ENCODE assay signal across 8 mouse cellular contexts in genomic region chrX:7854578-7854977, GRCm38 (mm10). TPM values are rescaled to one million over a fixed set of nuclear protein-coding genes. Genes with fewer than 3 reads are reported as not detected.
DNase-seq lines count a peak whose midpoint lies in the region; ATAC-seq and TF ChIP-seq lines count a peak whose summit lies in the region.

No protein-coding gene starts in this region.

- peak; percentile 20 to 41 for DNase-seq in adrenal gland, adult 18-20 months (ENCODE audit: low spot score in 2 of 2)
- no peak for DNase-seq in adrenal gland, postnatal 4 days (ENCODE audit: low spot score in 2 of 2)
- peak; percentile 57 for DNase-seq in CH12.LX (ENCODE audit: extremely low read depth)
- peak; percentile 19 for DNase-seq in embryonic facial prominence, embryonic 10.5 days (ENCODE audit: low spot score)
- peak; percentile 44 for DNase-seq in lung, postnatal 10 days
- DNase-seq in thymus, postnatal 0 days (ENCODE audit: low spot score), result peak; percentile 48

- 30% methylated on average over 2 of the region's 2 CpGs for WGBS in intestine, postnatal 0 days
- 42% methylated on average over 2 of the region's 2 CpGs for WGBS in intestine, embryonic 15.5 days
- WGBS in embryonic facial prominence, embryonic 10.5 days, result 48% methylated on average over 2 of the region's 2 CpGs

- H3K79me2 ChIP-seq in CH12.LX (replicated peaks; ENCODE audit: control insufficient read depth, extremely low read depth, insufficient read depth, poor library complexity, severe bottlenecking), result peaks cover 20% of the 10 kb centered on the region

- H3K9ac ChIP-seq in intestine, postnatal 0 days (ENCODE audit: low read depth, low read length), result no peak overlapping the region
- no peak overlapping the region for H3K9ac ChIP-seq in intestine, embryonic 15.5 days
- no peak overlapping the region for H3K9ac ChIP-seq in CH12.LX (ENCODE audit: insufficient read depth, low read depth)

- H3K4me1 ChIP-seq in intestine, postnatal 0 days (replicated peaks; ENCODE audit: control insufficient read depth, insufficient read depth, low read length), result no peaks in the 10 kb centered on the region
- no peaks in the 10 kb centered on the region for H3K4me1 ChIP-seq in intestine, embryonic 15.5 days (replicated peaks)
- H3K4me1 ChIP-seq in CH12.LX (ENCODE audit: control insufficient read depth in 1 of 2, insufficient read depth in 2 of 2), result peaks cover 3 to 14% of the 10 kb centered on the region in 2 experiments; a peak in 2 of 4 replicates
- no peaks in the 10 kb centered on the region for H3K4me1 ChIP-seq in embryonic facial prominence, embryonic 10.5 days

- H3K9me3 ChIP-seq in intestine, postnatal 0 days (ENCODE audit: control insufficient read depth), result no peaks in the 10 kb centered on the region
- H3K9me3 ChIP-seq in intestine, embryonic 15.5 days, result no peaks in the 10 kb centered on the region
- H3K9me3 ChIP-seq in CH12.LX (replicated peaks; ENCODE audit: low read length), result no peaks in the 10 kb centered on the region
- no peaks in the 10 kb centered on the region for H3K9me3 ChIP-seq in embryonic facial prominence, embryonic 10.5 days

- TF ChIP-seq POLR2A in CH12.LX (IDR thresholded peaks at IDR 0.05; ENCODE audit: low read depth, low read length), result no peak

- H3K4me3 ChIP-seq in intestine, postnatal 0 days (ENCODE audit: low read depth, low read length), result no peak overlapping the region
- no peak overlapping the region for H3K4me3 ChIP-seq in intestine, embryonic 15.5 days (replicated peaks)
- H3K4me3 ChIP-seq in CH12.LX (replicated peaks in 1 of 3; ENCODE audit: low read depth in 2 of 3, low read length in 2 of 3, poor library complexity in 1 of 3), result no peak overlapping the region
- H3K4me3 ChIP-seq in embryonic facial prominence, embryonic 10.5 days, result no peak overlapping the region

- peak; percentile 81 for TF ChIP-seq RAD21 in CH12.LX (IDR thresholded peaks at IDR 0.05; ENCODE audit: low read depth, low read length)

- H3K27me3 ChIP-seq in intestine, postnatal 0 days (replicated peaks; ENCODE audit: control insufficient read depth, insufficient read depth, low read length), result no peaks in the 10 kb centered on the region
- H3K27me3 ChIP-seq in intestine, embryonic 15.5 days (replicated peaks), result no peaks in the 10 kb centered on the region
- H3K27me3 ChIP-seq in CH12.LX (replicated peaks), result no peaks in the 10 kb centered on the region
- H3K27me3 ChIP-seq in embryonic facial prominence, embryonic 10.5 days (replicated peaks; ENCODE audit: low read depth, poor library complexity, severe bottlenecking), result no peaks in the 10 kb centered on the region

- no peaks in the 10 kb centered on the region for H3K36me3 ChIP-seq in intestine, postnatal 0 days (ENCODE audit: control insufficient read depth, insufficient read depth)
- H3K36me3 ChIP-seq in intestine, embryonic 15.5 days, result no peaks in the 10 kb centered on the region
- H3K36me3 ChIP-seq in CH12.LX (replicated peaks in 1 of 2; ENCODE audit: control insufficient read depth in 1 of 2, insufficient read depth in 1 of 2, low read length in 1 of 2), result peaks cover 30 to 46% of the 10 kb centered on the region in 2 experiments
- H3K36me3 ChIP-seq in embryonic facial prominence, embryonic 10.5 days (replicated peaks), result peaks cover 50% of the 10 kb centered on the region

- TF ChIP-seq EP300 in CH12.LX (IDR thresholded peaks at IDR 0.05; ENCODE audit: low read length), result no peak

- no peak for ATAC-seq in intestine, postnatal 0 days
- ATAC-seq in intestine, embryonic 15.5 days, result no peak

- H3K4me2 ChIP-seq in intestine, postnatal 0 days (replicated peaks; ENCODE audit: low read depth), result no peak overlapping the region
- no peak overlapping the region for H3K4me2 ChIP-seq in intestine, embryonic 15.5 days (replicated peaks)
- no peak overlapping the region for H3K4me2 ChIP-seq in CH12.LX (ENCODE audit: insufficient read depth, low read depth, poor library complexity, severe bottlenecking)

- no peak overlapping the region for H3K27ac ChIP-seq in intestine, postnatal 0 days (ENCODE audit: low read depth, low read length)
- no peak overlapping the region for H3K27ac ChIP-seq in intestine, embryonic 15.5 days
- H3K27ac ChIP-seq in CH12.LX (ENCODE audit: insufficient read depth, low read depth), result no peak overlapping the region
- H3K27ac ChIP-seq in embryonic facial prominence, embryonic 10.5 days (replicated peaks), result no peak overlapping the region

- dilution Hi-C loops in CH12.LX (cut with MboI; ENCODE audit: extremely low pct_ligation_motif_present, extremely low pct_unique_long_range_greater_than_20kb, low sequenced_read_pairs), result no loop called here

- in situ Hi-C loops in CH12.LX (cut with MboI; ENCODE audit: low pct_ligation_motif_present, low pct_unique_long_range_greater_than_20kb, low sequenced_read_pairs), result no loop called here

- peak; percentile 68 for TF ChIP-seq CTCF in intestine, postnatal 0 days (IDR thresholded peaks at IDR 0.05; ENCODE audit: low read depth)
- TF ChIP-seq CTCF in CH12.LX (conservative IDR thresholded peaks at IDR 0.05 in 1 of 2, IDR thresholded peaks at IDR 0.05 in 1 of 2; ENCODE audit: low read depth in 2 of 2, low read length in 2 of 2), result peak; percentile 20 to 79; a peak in 3 of 4 replicates

TF ChIP-seq in CH12.LX, 34 proteins besides CTCF, POLR2A, EP300 and RAD21:
- TF ChIP-seq ZKSCAN1 (IDR thresholded peaks at IDR 0.05; ENCODE audit: borderline replicate concordance, low read depth, low read length), result no peak
- peak; percentile 83 for TF ChIP-seq SMC3 (IDR thresholded peaks at IDR 0.05; ENCODE audit: low read depth, low read length)
- peak; percentile 2; the same call in 1 of the 2 replicates for TF ChIP-seq ZC3H11A (IDR thresholded peaks at IDR 0.05; ENCODE audit: low read depth, low read length)

RNA-seq across cellular contexts. Expression of gene Otud5, which starts 13.4 kb away (rescaled TPM):
- total RNA-seq in adrenal gland, adult 18-20 months (2021), result 10 to 100 TPM; 57.4 to 63.1 TPM
- 10 to 100 TPM; 73.4 to 86.3 TPM for total RNA-seq in adrenal gland, postnatal 4 days (2021)
- 21.0 and 22.8 TPM in 2 replicates for polyA plus RNA-seq in intestine, postnatal 0 days (2015; fragmentation: Nextera tagmentation; extraction: Ambion mirVana)
- polyA plus RNA-seq in intestine, embryonic 15.5 days (2015; fragmentation: Nextera tagmentation; extraction: Ambion mirVana), result 37.6 and 37.7 TPM in 2 replicates
- total RNA-seq in CH12.LX (2012; rRNA removed) (46.6 and 67.8 TPM in 2 replicates), CH12.LX (2014; rRNA removed) (58.0 and 61.5 TPM in 2 replicates)
- 92.7 and 101 TPM in 2 replicates for polyA plus RNA-seq in CH12.LX (2012; ENCODE audit: insufficient read length, low read depth)
- polyA plus RNA-seq in embryonic facial prominence, embryonic 10.5 days (2016; fragmentation: Nextera tagmentation; extraction: Ambion mirVana), result 42.2 and 43.4 TPM in 2 replicates
- polyA plus RNA-seq in thymus, postnatal 0 days (2015; fragmentation: Nextera tagmentation; extraction: Ambion mirVana), result 55.0 and 55.6 TPM in 2 replicates

RNA-seq across cellular contexts. Expression of gene Pim2, which starts 23.5 kb away (rescaled TPM):
- total RNA-seq in adrenal gland, adult 18-20 months (2021), result 10 to 100 TPM in 1 of 2 experiments, 1 to 10 TPM in 1; 8.1 to 13.4 TPM
- total RNA-seq in adrenal gland, postnatal 4 days (2021), result 1 to 10 TPM; 8.1 to 9.5 TPM
- polyA plus RNA-seq in intestine, postnatal 0 days (2015; fragmentation: Nextera tagmentation; extraction: Ambion mirVana), result 9.2 and 10.2 TPM in 2 replicates
- polyA plus RNA-seq in intestine, embryonic 15.5 days (2015; fragmentation: Nextera tagmentation; extraction: Ambion mirVana), result 11.3 and 12.6 TPM in 2 replicates
- total RNA-seq in CH12.LX (2012; rRNA removed), result 102 and 177 TPM in 2 replicates
- total RNA-seq in CH12.LX (2014; rRNA removed), result 91.7 and 119 TPM in 2 replicates
- 146 and 171 TPM in 2 replicates for polyA plus RNA-seq in CH12.LX (2012; ENCODE audit: insufficient read length, low read depth)
- 7.3 and 7.6 TPM in 2 replicates for polyA plus RNA-seq in embryonic facial prominence, embryonic 10.5 days (2016; fragmentation: Nextera tagmentation; extraction: Ambion mirVana)
- polyA plus RNA-seq in thymus, postnatal 0 days (2015; fragmentation: Nextera tagmentation; extraction: Ambion mirVana), result 14.0 and 14.5 TPM in 2 replicates

RNA-seq across cellular contexts. Expression of gene Slc35a2, which starts 29.2 kb away (rescaled TPM):
- 10 to 100 TPM; 38.9 to 50.3 TPM for total RNA-seq in adrenal gland, adult 18-20 months (2021)
- total RNA-seq in adrenal gland, postnatal 4 days (2021), result 10 to 100 TPM; 38.7 to 42.9 TPM
- 24.3 and 27.0 TPM in 2 replicates for polyA plus RNA-seq in intestine, postnatal 0 days (2015; fragmentation: Nextera tagmentation; extraction: Ambion mirVana)
- 36.5 and 39.5 TPM in 2 replicates for polyA plus RNA-seq in intestine, embryonic 15.5 days (2015; fragmentation: Nextera tagmentation; extraction: Ambion mirVana)
- total RNA-seq in CH12.LX (2012; rRNA removed) (28.8 and 30.6 TPM in 2 replicates), CH12.LX (2014; rRNA removed) (15.2 and 21.2 TPM in 2 replicates)
- 25.5 and 26.4 TPM in 2 replicates for polyA plus RNA-seq in CH12.LX (2012; ENCODE audit: insufficient read length, low read depth)
- 23.4 and 25.7 TPM in 2 replicates for polyA plus RNA-seq in embryonic facial prominence, embryonic 10.5 days (2016; fragmentation: Nextera tagmentation; extraction: Ambion mirVana)
- 24.5 and 28.3 TPM in 2 replicates for polyA plus RNA-seq in thymus, postnatal 0 days (2015; fragmentation: Nextera tagmentation; extraction: Ambion mirVana)

RNA-seq across cellular contexts. Expression of gene Kcnd1, which starts 32.5 kb away (rescaled TPM):
- total RNA-seq in adrenal gland, adult 18-20 months (2021), result under 1 TPM; 0.54 to 0.76 TPM
- 1 to 10 TPM; 2.2 to 3.6 TPM for total RNA-seq in adrenal gland, postnatal 4 days (2021)
- polyA plus RNA-seq in intestine, postnatal 0 days (2015; fragmentation: Nextera tagmentation; extraction: Ambion mirVana), result 0.60 and 0.68 TPM in 2 replicates
- 1.5 and 2.1 TPM in 2 replicates for polyA plus RNA-seq in intestine, embryonic 15.5 days (2015; fragmentation: Nextera tagmentation; extraction: Ambion mirVana)
- total RNA-seq in CH12.LX (2012; rRNA removed) (0.38 and 0.51 TPM in 2 replicates), CH12.LX (2014; rRNA removed) (0.57 and 0.63 TPM in 2 replicates)
- 3.1 and 3.4 TPM in 2 replicates for polyA plus RNA-seq in CH12.LX (2012; ENCODE audit: insufficient read length, low read depth)
- polyA plus RNA-seq in embryonic facial prominence, embryonic 10.5 days (2016; fragmentation: Nextera tagmentation; extraction: Ambion mirVana), result 1.4 and 2.2 TPM in 2 replicates
- polyA plus RNA-seq in thymus, postnatal 0 days (2015; fragmentation: Nextera tagmentation; extraction: Ambion mirVana), result 0.12 and 0.18 TPM in 2 replicates

RNA-seq across cellular contexts. Expression of gene Pqbp1, which starts 44.5 kb away (rescaled TPM):
- 100 to 1,000 TPM in 1 of 2 experiments, 10 to 100 TPM in 1; 97.4 to 121 TPM for total RNA-seq in adrenal gland, adult 18-20 months (2021)
- 100 to 1,000 TPM; 108 to 111 TPM for total RNA-seq in adrenal gland, postnatal 4 days (2021)
- 63.1 and 64.3 TPM in 2 replicates for polyA plus RNA-seq in intestine, postnatal 0 days (2015; fragmentation: Nextera tagmentation; extraction: Ambion mirVana)
- polyA plus RNA-seq in intestine, embryonic 15.5 days (2015; fragmentation: Nextera tagmentation; extraction: Ambion mirVana), result 101 and 104 TPM in 2 replicates
- total RNA-seq in CH12.LX (2012; rRNA removed) (94.3 and 103 TPM in 2 replicates), CH12.LX (2014; rRNA removed) (96.6 and 101 TPM in 2 replicates)
- polyA plus RNA-seq in CH12.LX (2012; ENCODE audit: insufficient read length, low read depth), result 119 and 130 TPM in 2 replicates
- polyA plus RNA-seq in embryonic facial prominence, embryonic 10.5 days (2016; fragmentation: Nextera tagmentation; extraction: Ambion mirVana), result 122 and 132 TPM in 2 replicates
- 142 and 154 TPM in 2 replicates for polyA plus RNA-seq in thymus, postnatal 0 days (2015; fragmentation: Nextera tagmentation; extraction: Ambion mirVana)

Comparison
In these comparisons a context has a peak if more than half of its experiments do, and no peak if none do; other contexts are left out.
1. DNase-seq: peak in adrenal gland, adult 18-20 months (2 of 2), CH12.LX (single experiment), embryonic facial prominence, embryonic 10.5 days (single experiment), lung, postnatal 10 days (single experiment) and thymus, postnatal 0 days (single experiment); none in adrenal gland, postnatal 4 days (0 of 2).